Mouse (Mus musculus): ENCODE results near the gene Clec5a. TPM values are rescaled to one million over a fixed set of nuclear protein-coding genes. Genes with fewer than 3 reads are reported as not detected.
"Not testable (repeated sequence)": the region's sequence is repeated elsewhere in the genome, so short reads cannot be mapped to it uniquely, and the experiment has no call there.

Gene Clec5a
- polyA plus RNA-seq (2015; fragmentation: Nextera tagmentation; extraction: Ambion mirVana): 0.40 and 0.41 TPM in 2 replicates

GRCm38 (mm10) chr6:40585645-40586044 lies at the start of gene Clec5a:
Gene Clec5a, minus strand, starts transcription at chr6:40585821.
- Histone ChIP-seq H3K9ac (no peak within 1 kb of the TSS), H3K36me3 (ENCODE audit: poor library complexity, severe bottlenecking) (no peaks in the 10 kb centered on the region), H3K4me2 (no peak within 1 kb of the TSS), H3K9me3 (replicated peaks) (no peaks in the 10 kb centered on the region), H3K4me3 (no peak within 1 kb of the TSS), H3K4me1 (no peaks in the 10 kb centered on the region), H3K27me3 (no peaks in the 10 kb centered on the region), H3K27ac (no peak within 1 kb of the TSS)
- WGBS: 91% methylated on average over 5 of the region's 5 CpGs
- no peak for ATAC-seq

- ATAC-seq: peak; percentile 27; the same call in 1 of the 2 replicates
- H3K9ac ChIP-seq: no peak overlapping the region
- WGBS: 42% methylated on average over 1 of the region's 1 CpGs
- no peaks in the 10 kb centered on the region for H3K36me3 ChIP-seq (ENCODE audit: poor library complexity, severe bottlenecking)
- 0 out of 2 replicates have a peak, but pooled peaks cover 4% of the 10 kb centered on the region for H3K4me1 ChIP-seq
- no peaks in the 10 kb centered on the region for H3K9me3 ChIP-seq (replicated peaks)
- no peaks in the 10 kb centered on the region for H3K27me3 ChIP-seq
- no peak overlapping the region for H3K4me3 ChIP-seq
- H3K27ac ChIP-seq: no peak overlapping the region
- H3K4me2 ChIP-seq: no peak overlapping the region
Observed at GRCm38 (mm10) chr6:40634640-40635071, 49.0 kb upstream of the Clec5a start.

GRCm38 (mm10) chr6:40628406-40629000 lies 42.9 kb upstream of the Clec5a start, which contains the start of gene Mgam:
Gene Mgam, plus strand, starts transcription at chr6:40628831.
- H3K27ac ChIP-seq: no peak within 1 kb of the TSS
- no peaks in the 10 kb centered on the region for H3K27me3 ChIP-seq
- no peak within 1 kb of the TSS for H3K9ac ChIP-seq
- 85% methylated on average over 8 of the region's 8 CpGs for WGBS
- no peaks in the 10 kb centered on the region for H3K9me3 ChIP-seq (replicated peaks)
- no peak for ATAC-seq
- H3K4me1 ChIP-seq: no peaks in the 10 kb centered on the region
- H3K4me3 ChIP-seq: no peak within 1 kb of the TSS
- H3K4me2 ChIP-seq: no peak within 1 kb of the TSS
- H3K36me3 ChIP-seq (ENCODE audit: poor library complexity, severe bottlenecking): no peaks in the 10 kb centered on the region

- no peaks in the 10 kb centered on the region for H3K4me1 ChIP-seq
- H3K4me3 ChIP-seq: no peak overlapping the region
- H3K9ac ChIP-seq: no peak overlapping the region
- no peak for ATAC-seq
- no peaks in the 10 kb centered on the region for H3K36me3 ChIP-seq (ENCODE audit: poor library complexity, severe bottlenecking)
- 63% methylated on average over 1 of the region's 1 CpGs for WGBS
- H3K4me2 ChIP-seq: no peak overlapping the region
- H3K27me3 ChIP-seq: no peaks in the 10 kb centered on the region
- no peak overlapping the region for H3K27ac ChIP-seq
- H3K9me3 ChIP-seq (replicated peaks): no peaks in the 10 kb centered on the region
Observed at GRCm38 (mm10) chr6:40626111-40626510, 40.5 kb upstream of the Clec5a start.

- Histone ChIP-seq H3K9me3 (replicated peaks) (no peaks in the 10 kb centered on the region), H3K36me3 (ENCODE audit: poor library complexity, severe bottlenecking) (no peaks in the 10 kb centered on the region), H3K4me2 (no peak overlapping the region), H3K27me3 (no peaks in the 10 kb centered on the region), H3K9ac (no peak overlapping the region), H3K4me1 (no peaks in the 10 kb centered on the region), H3K4me3 (no peak overlapping the region), H3K27ac (no peak overlapping the region)
- peak; percentile 81 for ATAC-seq
- WGBS: 21% methylated on average over 2 of the region's 2 CpGs
Observed at GRCm38 (mm10) chr6:40617965-40618364, 32.3 kb upstream of the Clec5a start.

GRCm38 (mm10) chr6:40613260-40613852 lies 27.7 kb upstream of the Clec5a start, which contains the start of gene Tas2r138:
Gene Tas2r138, minus strand, starts transcription at chr6:40613310.
- no peak within 1 kb of the TSS for H3K27ac ChIP-seq
- H3K4me1 ChIP-seq: no peaks in the 10 kb centered on the region
- H3K9me3 ChIP-seq (replicated peaks): no peaks in the 10 kb centered on the region
- no peak for ATAC-seq
- no peak within 1 kb of the TSS for H3K4me2 ChIP-seq
- no peak within 1 kb of the TSS for H3K9ac ChIP-seq
- no peaks in the 10 kb centered on the region for H3K36me3 ChIP-seq (ENCODE audit: poor library complexity, severe bottlenecking)
- no peaks in the 10 kb centered on the region for H3K27me3 ChIP-seq
- WGBS: 90% methylated on average over 4 of the region's 4 CpGs
- no peak within 1 kb of the TSS for H3K4me3 ChIP-seq

GRCm38 (mm10) chr6:40610244-40610643 lies 24.6 kb upstream of the Clec5a start:
- WGBS: 53% methylated on average over 8 of the region's 8 CpGs
- peak; percentile 83 for ATAC-seq
- H3K4me3 ChIP-seq: no peak overlapping the region
- H3K9me3 ChIP-seq (replicated peaks): no peaks in the 10 kb centered on the region
- H3K9ac ChIP-seq: no peak overlapping the region
- no peaks in the 10 kb centered on the region for H3K36me3 ChIP-seq (ENCODE audit: poor library complexity, severe bottlenecking)
- no peaks in the 10 kb centered on the region for H3K27me3 ChIP-seq
- no peak overlapping the region for H3K4me2 ChIP-seq
- no peaks in the 10 kb centered on the region for H3K4me1 ChIP-seq
- no peak overlapping the region for H3K27ac ChIP-seq

- H3K9ac ChIP-seq: no peak overlapping the region
- ATAC-seq: no peak
Observed at GRCm38 (mm10) chr6:40607431-40607830, 21.8 kb upstream of the Clec5a start.

GRCm38 (mm10) chr6:40598546-40598945 lies 12.9 kb upstream of the Clec5a start:
- ATAC-seq; H3K4me1 ChIP-seq; H3K4me2 ChIP-seq; H3K36me3 ChIP-seq (ENCODE audit: poor library complexity, severe bottlenecking); H3K9me3 ChIP-seq (replicated peaks); H3K9ac ChIP-seq; H3K4me3 ChIP-seq; H3K27me3 ChIP-seq; H3K27ac ChIP-seq: not testable (repeated sequence)
- 27% methylated on average over 4 of the region's 4 CpGs for WGBS

More at GRCm38 (mm10) chr6:40607431-40607830, 21.8 kb upstream of the Clec5a start:
- no peaks in the 10 kb centered on the region for H3K27me3 ChIP-seq
- no peaks in the 10 kb centered on the region for H3K9me3 ChIP-seq (replicated peaks)
- H3K27ac ChIP-seq: no peak overlapping the region
- no peak overlapping the region for H3K4me3 ChIP-seq
- no peaks in the 10 kb centered on the region for H3K4me1 ChIP-seq
- H3K36me3 ChIP-seq (ENCODE audit: poor library complexity, severe bottlenecking): no peaks in the 10 kb centered on the region
- H3K4me2 ChIP-seq: no peak overlapping the region

GRCm38 (mm10) chr6:40594804-40595550 lies 9.4 kb upstream of the Clec5a start:
- WGBS: 80% methylated on average over 3 of the region's 3 CpGs
- Histone ChIP-seq H3K4me2 (no peak overlapping the region), H3K9ac (no peak overlapping the region), H3K4me3 (no peak overlapping the region), H3K27me3 (no peaks in the 10 kb centered on the region), H3K27ac (no peak overlapping the region), H3K36me3 (ENCODE audit: poor library complexity, severe bottlenecking) (no peaks in the 10 kb centered on the region), H3K4me1 (no peaks in the 10 kb centered on the region), H3K9me3 (replicated peaks) (no peaks in the 10 kb centered on the region)
- ATAC-seq: no peak

GRCm38 (mm10) chr6:40588346-40588745 lies 2.7 kb upstream of the Clec5a start:
- Histone ChIP-seq H3K4me2 (no peak overlapping the region), H3K9me3 (replicated peaks) (no peaks in the 10 kb centered on the region), H3K4me1 (no peaks in the 10 kb centered on the region), H3K9ac (no peak overlapping the region), H3K36me3 (ENCODE audit: poor library complexity, severe bottlenecking) (no peaks in the 10 kb centered on the region), H3K4me3 (no peak overlapping the region), H3K27ac (no peak overlapping the region), H3K27me3 (no peaks in the 10 kb centered on the region)
- WGBS: 91% methylated on average over 2 of the region's 2 CpGs
- ATAC-seq: no peak

GRCm38 (mm10) chr6:40584336-40584735 lies 1.3 kb downstream of the Clec5a start:
- Histone ChIP-seq H3K36me3 (ENCODE audit: poor library complexity, severe bottlenecking) (no peaks in the 10 kb centered on the region), H3K4me1 (no peaks in the 10 kb centered on the region), H3K27ac (no peak overlapping the region), H3K27me3 (no peaks in the 10 kb centered on the region), H3K4me3 (no peak overlapping the region), H3K4me2 (no peak overlapping the region), H3K9ac (no peak overlapping the region), H3K9me3 (replicated peaks) (no peaks in the 10 kb centered on the region)
- ATAC-seq: no peak
- WGBS: 88% methylated on average over 6 of the region's 6 CpGs
